Mouse (Mus musculus) forebrain, embryonic 10.5 days (tissue): ENCODE measurements at regions not wholly inside any gene's neighbourhood (a gene's known extent, or its start where the extent isn't known, plus 50 kb on each side); places are given as distances from the start of the nearest gene placed in this dataset.

Experiments
- DNase-seq: peaks from one replicate; pipeline ENCODE4 v3.0.0-alpha.2; 2017; ENCODE audit warnings: low spot score; ENCODE audit errors: extremely low spot score
- H3K27ac ChIP-seq: fragments of 300-500 bp; sonication (generic); 2 replicates; pipeline ENCODE4 v1.5.1; 2016; ENCODE audit warnings: mild to moderate bottlenecking
- H3K27me3 ChIP-seq: fragments of 300-500 bp; sonication (generic); 2 replicates; pipeline ENCODE4 v1.6.1; 2016; ENCODE audit warnings: mild to moderate bottlenecking; ENCODE audit not compliant: poor library complexity, severe bottlenecking
- H3K36me3 ChIP-seq: fragments of 300-500 bp; sonication (generic); replicated peaks from 2 replicates; pipeline ENCODE4 v1.6.1; 2016; ENCODE audit warnings: mild to moderate bottlenecking, moderate library complexity
- H3K4me1 ChIP-seq: fragments of 300-500 bp; sonication (generic); 2 replicates; pipeline ENCODE4 v1.6.1; 2016
- H3K4me3 ChIP-seq: fragments of 300-500 bp; sonication (generic); 2 replicates; pipeline ENCODE4 v1.5.1; 2016; ENCODE audit warnings: mild to moderate bottlenecking, moderate library complexity
- H3K9me3 ChIP-seq: fragments of 300-500 bp; sonication (generic); 2 replicates; pipeline ENCODE4 v1.6.1; 2016; ENCODE audit warnings: mild to moderate bottlenecking, moderate library complexity
- WGBS: fragments of 180-500 bp; shearing (Covaris S2); methylation state at CpG from one replicate; pipeline ENCODE4 v1.1.7; 2016; 5-methylcytosine and 5-hydroxymethylcytosine counted together

GRCm38 (mm10) chr3:141051685-141052084, 160.5 kb downstream of the Pdha2 start:
- Histone ChIP-seq H3K4me3 (no peak overlapping the region), H3K27ac (no peak overlapping the region), H3K36me3 (no peaks in the 10 kb centered on the region), H3K4me1 (no peaks in the 10 kb centered on the region), H3K27me3 (no peaks in the 10 kb centered on the region), H3K9me3 (no peaks in the 10 kb centered on the region)
- DNase-seq, result no peak
- WGBS, result 88% methylated on average over 2 of the region's 2 CpGs

- Histone ChIP-seq H3K27me3 (no peaks in the 10 kb centered on the region), H3K4me1 (no peaks in the 10 kb centered on the region), H3K4me3 (no peak overlapping the region), H3K9me3 (no peaks in the 10 kb centered on the region), H3K36me3 (no peaks in the 10 kb centered on the region), H3K27ac (no peak overlapping the region)
- DNase-seq, result no peak
- whole genome bisulfite sequencing, result 92% methylated on average over 1 of the region's 1 CpGs
Observed at GRCm38 (mm10) chr3:141014262-141014547, 197.9 kb downstream of the Pdha2 start.

- Histone ChIP-seq H3K9me3 (no peaks in the 10 kb centered on the region), H3K4me1 (no peaks in the 10 kb centered on the region), H3K27me3 (no peaks in the 10 kb centered on the region), H3K27ac (no peak overlapping the region), H3K36me3 (no peaks in the 10 kb centered on the region), H3K4me3 (no peak overlapping the region)
- no peak for DNase-seq
- WGBS, result 86% methylated on average over 8 of the region's 8 CpGs
Observed at GRCm38 (mm10) chr3:141013521-141014261, 198.5 kb downstream of the Pdha2 start.

- H3K27me3 ChIP-seq, result no peaks in the 10 kb centered on the region
- no peaks in the 10 kb centered on the region for H3K36me3 ChIP-seq
- no peak for DNase-seq
- H3K4me3 ChIP-seq, result no peak overlapping the region
- WGBS, result 84% methylated on average over 1 of the region's 1 CpGs
- no peaks in the 10 kb centered on the region for H3K4me1 ChIP-seq
- no peaks in the 10 kb centered on the region for H3K9me3 ChIP-seq
- H3K27ac ChIP-seq, result no peak overlapping the region
Observed at GRCm38 (mm10) chr3:141012976-141013375, 199.2 kb downstream of the Pdha2 start.

GRCm38 (mm10) chr3:141008792-141009191, 203.4 kb downstream of the Pdha2 start:
- Histone ChIP-seq H3K36me3 (no peaks in the 10 kb centered on the region), H3K27ac (no peak overlapping the region), H3K4me3 (no peak overlapping the region), H3K27me3 (no peaks in the 10 kb centered on the region), H3K4me1 (no peaks in the 10 kb centered on the region), H3K9me3 (no peaks in the 10 kb centered on the region)
- WGBS, result 90% methylated on average over 2 of the region's 2 CpGs
- no peak for DNase-seq

GRCm38 (mm10) chr3:141005885-141006284, 206.3 kb downstream of the Pdha2 start:
- no peaks in the 10 kb centered on the region for H3K36me3 ChIP-seq
- DNase-seq, result no peak
- no peaks in the 10 kb centered on the region for H3K4me1 ChIP-seq
- 74% methylated on average over 3 of the region's 3 CpGs for WGBS
- no peak overlapping the region for H3K4me3 ChIP-seq
- H3K27ac ChIP-seq, result no peak overlapping the region
- H3K9me3 ChIP-seq, result no peaks in the 10 kb centered on the region
- H3K27me3 ChIP-seq, result no peaks in the 10 kb centered on the region

GRCm38 (mm10) chr3:141003561-141003960, 208.6 kb downstream of the Pdha2 start:
- no peaks in the 10 kb centered on the region for H3K9me3 ChIP-seq
- DNase-seq, result no peak
- no peak overlapping the region for H3K27ac ChIP-seq
- H3K27me3 ChIP-seq, result no peaks in the 10 kb centered on the region
- H3K36me3 ChIP-seq, result no peaks in the 10 kb centered on the region
- no peaks in the 10 kb centered on the region for H3K4me1 ChIP-seq
- 89% methylated on average over 2 of the region's 2 CpGs for WGBS
- no peak overlapping the region for H3K4me3 ChIP-seq

GRCm38 (mm10) chr3:140988247-140988646, 223.9 kb downstream of the Pdha2 start:
- 79% methylated on average over 5 of the region's 5 CpGs for WGBS
- no peak for DNase-seq
- no peaks in the 10 kb centered on the region for H3K4me1 ChIP-seq
- H3K4me3 ChIP-seq, result no peak overlapping the region
- H3K27me3 ChIP-seq, result no peaks in the 10 kb centered on the region
- no peak overlapping the region for H3K27ac ChIP-seq
- H3K9me3 ChIP-seq, result no peaks in the 10 kb centered on the region
- H3K36me3 ChIP-seq, result no peaks in the 10 kb centered on the region

GRCm38 (mm10) chr3:140973519-140973918, 238.6 kb downstream of the Pdha2 start:
- WGBS, result 72% methylated on average over 6 of the region's 6 CpGs
- H3K4me3 ChIP-seq, result no peak overlapping the region
- no peaks in the 10 kb centered on the region for H3K9me3 ChIP-seq
- H3K36me3 ChIP-seq, result no peaks in the 10 kb centered on the region
- H3K27me3 ChIP-seq, result no peaks in the 10 kb centered on the region
- DNase-seq, result no peak
- no peak overlapping the region for H3K27ac ChIP-seq
- H3K4me1 ChIP-seq, result no peaks in the 10 kb centered on the region

GRCm38 (mm10) chr3:140969892-140970880, 242.0 kb downstream of the Pdha2 start:
- 85% methylated on average over 3 of the region's 3 CpGs for WGBS
- Histone ChIP-seq H3K36me3 (no peaks in the 10 kb centered on the region), H3K27me3 (no peaks in the 10 kb centered on the region), H3K4me3 (no peak overlapping the region), H3K4me1 (no peaks in the 10 kb centered on the region), H3K27ac (no peak overlapping the region), H3K9me3 (no peaks in the 10 kb centered on the region)
- DNase-seq, result no peak

- WGBS, result 77% methylated on average over 3 of the region's 3 CpGs
- H3K4me3 ChIP-seq, result no peak overlapping the region
- DNase-seq, result no peak
- H3K27me3 ChIP-seq, result no peaks in the 10 kb centered on the region
- H3K4me1 ChIP-seq, result no peaks in the 10 kb centered on the region
- no peaks in the 10 kb centered on the region for H3K36me3 ChIP-seq
- H3K9me3 ChIP-seq, result no peaks in the 10 kb centered on the region
- H3K27ac ChIP-seq, result no peak overlapping the region
Observed at GRCm38 (mm10) chr3:140968556-140968955, 243.6 kb downstream of the Pdha2 start.

GRCm38 (mm10) chr3:140957666-140958065, 254.5 kb downstream of the Pdha2 start:
- Histone ChIP-seq H3K27ac (no peak overlapping the region), H3K4me3 (no peak overlapping the region), H3K9me3 (no peaks in the 10 kb centered on the region), H3K27me3 (no peaks in the 10 kb centered on the region), H3K4me1 (peaks cover 6% of the 10 kb centered on the region; the same call in 1 of the 2 replicates), H3K36me3 (no peaks in the 10 kb centered on the region)
- no peak for DNase-seq
- WGBS, result 29% methylated on average over 1 of the region's 1 CpGs

- no peaks in the 10 kb centered on the region for H3K36me3 ChIP-seq
- no peaks in the 10 kb centered on the region for H3K27me3 ChIP-seq
- DNase-seq, result no peak
- 90% methylated on average over 3 of the region's 3 CpGs for WGBS
- H3K9me3 ChIP-seq, result no peaks in the 10 kb centered on the region
- no peak overlapping the region for H3K27ac ChIP-seq
- H3K4me1 ChIP-seq, result peaks cover 9% of the 10 kb centered on the region
- H3K4me3 ChIP-seq, result no peak overlapping the region
Observed at GRCm38 (mm10) chr3:140952111-140952800, 259.9 kb downstream of the Pdha2 start.
